Mouse (Mus musculus) liver (tissue): ENCODE measurements around the gene Lysmd1.
A peak's percentile ranks its signal among the peaks of the same experiment; 100 is the strongest.
"Not testable (repeated sequence)": the region's sequence is repeated elsewhere in the genome, so short reads cannot be mapped to it uniquely, and the experiment has no call there.

Experiments
- DNase-seq: peaks from one replicate; pipeline ENCODE4 v3.0.0-alpha.2; 2020; ENCODE audit warnings: mixed read lengths

The Lysmd1 gene

DNA sequence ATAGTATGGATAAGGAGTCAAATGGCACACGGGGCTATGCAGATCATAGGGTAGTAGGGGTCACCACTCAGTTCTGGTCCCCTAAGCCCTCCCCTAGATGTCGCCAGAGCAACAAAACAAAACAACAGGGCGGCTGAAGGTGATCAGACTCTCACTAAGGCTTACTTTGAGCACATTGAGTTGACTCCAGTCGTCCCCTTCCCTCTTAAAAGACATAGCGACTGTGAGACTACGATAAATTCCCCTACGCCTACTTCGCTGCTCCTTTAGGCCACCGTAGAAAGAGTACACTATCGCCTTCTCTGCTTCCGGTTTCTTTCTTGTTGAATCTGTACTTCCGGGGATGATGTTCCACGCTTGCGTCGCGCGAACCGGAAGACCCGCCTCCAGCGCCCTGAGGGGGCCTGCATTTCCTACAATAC lies at the start of gene Lysmd1, which contains the start of gene Scnm1:
Gene Lysmd1 (plus strand): TSS at position 409 of the 422 bp plus-strand sequence.
Gene Scnm1 (minus strand): TSS at position 332 of the 422 bp plus-strand sequence.
- DNase-seq: peak; percentile 90

DNA sequence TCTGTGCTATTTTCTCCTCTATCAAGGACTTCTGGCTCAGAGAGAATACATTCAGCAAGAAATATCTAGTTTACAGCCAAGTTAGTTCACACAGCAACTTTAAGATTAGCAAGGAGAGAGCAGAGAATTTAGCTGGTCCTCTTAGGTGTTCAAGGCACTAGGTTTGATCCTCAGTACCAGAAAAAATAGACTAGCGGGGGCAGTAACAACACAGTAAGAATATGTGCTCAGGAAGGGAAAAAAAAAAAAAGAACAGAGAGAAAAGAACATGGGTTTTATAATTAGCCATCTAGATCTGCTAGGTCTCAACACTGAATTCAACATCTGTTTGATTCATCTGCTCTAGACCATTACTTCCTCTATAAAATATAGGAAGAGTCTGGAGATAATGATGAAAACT lies 45.8 kb upstream of the Lysmd1 start:
- no peak for DNase-seq

DNA sequence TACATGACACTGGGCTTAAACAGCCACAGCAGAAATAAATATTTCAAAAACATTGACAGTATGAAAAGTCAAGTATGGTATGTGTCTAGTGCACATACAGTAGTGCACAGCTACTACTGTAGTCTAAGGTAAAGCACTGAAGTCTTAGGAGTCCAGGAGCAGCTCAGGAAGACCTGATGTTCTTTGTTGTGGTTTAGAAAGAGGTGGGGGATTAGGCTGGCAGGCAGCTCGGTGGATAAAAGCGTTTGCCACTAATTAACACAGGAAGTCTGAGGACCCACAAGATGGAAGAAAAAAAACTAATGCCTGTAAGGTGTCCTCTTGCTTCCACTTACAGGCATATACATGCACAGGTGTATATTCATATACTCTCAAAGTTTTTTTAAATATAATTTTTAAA lies 33.0 kb upstream of the Lysmd1 start:
- no peak for DNase-seq

GRCm38 (mm10) chr3:95105121-95105520 lies 28.8 kb upstream of the Lysmd1 start:
- DNase-seq: no peak

DNA sequence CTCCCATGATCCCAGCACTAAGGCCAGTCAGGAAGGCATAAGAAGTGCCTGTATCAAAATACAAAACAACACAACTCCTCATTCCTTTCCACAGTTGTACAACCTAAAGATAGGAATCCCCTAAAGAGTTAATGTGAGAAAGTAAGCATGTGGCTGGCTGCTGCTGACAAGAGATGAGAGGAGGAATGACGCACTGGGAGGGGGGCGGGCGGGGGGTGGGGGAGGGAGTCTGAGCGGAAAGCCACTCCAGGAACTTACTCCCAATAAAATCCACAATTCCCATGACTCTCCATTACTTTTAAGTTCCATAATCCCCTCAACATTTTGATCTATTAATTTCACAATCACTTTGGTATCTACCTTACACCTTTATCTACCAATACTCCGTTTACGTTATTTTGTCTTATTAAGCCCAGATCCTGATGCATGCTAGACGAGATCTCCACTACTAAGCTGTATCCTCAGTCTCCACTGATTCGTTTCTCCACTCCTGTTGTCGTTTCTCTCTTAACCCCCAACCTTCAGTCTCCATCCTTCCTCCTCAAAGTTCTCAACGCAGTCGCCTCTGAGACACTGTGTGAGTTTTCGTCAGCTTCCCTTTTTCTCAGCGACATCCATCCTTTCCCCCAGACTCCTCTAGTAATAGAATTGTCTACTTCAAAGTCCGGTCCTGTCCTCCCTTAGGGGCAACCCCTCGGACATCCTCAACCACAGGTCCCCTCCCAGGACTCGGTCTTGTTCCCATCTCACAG lies 28.1 kb upstream of the Lysmd1 start:
- peak; percentile 49 for DNase-seq

- peak; percentile 98 for DNase-seq
Observed at GRCm38 (mm10) chr3:95106338-95107117, 27.4 kb upstream of the Lysmd1 start, which contains the start of gene Pip5k1a. Pip5k1a (minus strand) TSS chr3:95106930.

DNA sequence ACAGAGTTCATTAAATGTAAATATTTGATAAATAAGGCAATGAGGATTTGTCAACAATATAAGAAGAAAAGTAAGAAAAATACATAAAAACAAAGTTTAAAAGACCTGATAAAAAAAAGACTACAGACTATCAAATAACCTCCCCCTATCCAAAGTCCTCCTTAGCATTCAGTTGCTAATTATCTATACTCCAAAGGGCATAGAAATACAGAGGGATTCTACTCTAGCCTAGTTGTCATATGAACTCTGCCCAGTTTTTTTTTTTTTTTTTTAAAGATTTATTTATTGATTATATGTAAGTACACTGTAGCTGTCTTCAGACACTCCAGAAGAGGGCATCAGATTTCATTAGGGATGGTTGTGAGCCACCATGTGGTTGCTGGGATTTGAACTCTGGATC lies 26.6 kb upstream of the Lysmd1 start:
- DNase-seq: not testable (repeated sequence)

DNA sequence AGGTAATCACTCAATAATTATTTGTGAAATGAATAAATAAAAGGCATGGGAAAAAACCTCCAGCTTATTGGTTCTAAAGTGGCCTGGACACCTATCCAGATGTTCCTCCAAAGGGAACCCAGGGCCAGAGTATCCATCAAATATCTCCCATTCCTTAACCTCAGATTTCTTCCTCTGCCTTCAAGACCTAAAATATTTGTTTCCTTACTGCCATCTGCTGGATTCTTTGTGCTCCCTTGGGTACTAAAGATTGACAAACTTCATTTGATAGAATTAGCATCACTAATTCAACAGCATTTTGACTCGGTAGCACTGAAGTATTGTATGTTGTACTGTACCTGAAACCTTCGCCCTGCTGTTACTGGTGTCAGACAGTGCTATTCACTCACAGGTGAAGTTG lies 26.0 kb upstream of the Lysmd1 start:
- DNase-seq: no peak

DNA sequence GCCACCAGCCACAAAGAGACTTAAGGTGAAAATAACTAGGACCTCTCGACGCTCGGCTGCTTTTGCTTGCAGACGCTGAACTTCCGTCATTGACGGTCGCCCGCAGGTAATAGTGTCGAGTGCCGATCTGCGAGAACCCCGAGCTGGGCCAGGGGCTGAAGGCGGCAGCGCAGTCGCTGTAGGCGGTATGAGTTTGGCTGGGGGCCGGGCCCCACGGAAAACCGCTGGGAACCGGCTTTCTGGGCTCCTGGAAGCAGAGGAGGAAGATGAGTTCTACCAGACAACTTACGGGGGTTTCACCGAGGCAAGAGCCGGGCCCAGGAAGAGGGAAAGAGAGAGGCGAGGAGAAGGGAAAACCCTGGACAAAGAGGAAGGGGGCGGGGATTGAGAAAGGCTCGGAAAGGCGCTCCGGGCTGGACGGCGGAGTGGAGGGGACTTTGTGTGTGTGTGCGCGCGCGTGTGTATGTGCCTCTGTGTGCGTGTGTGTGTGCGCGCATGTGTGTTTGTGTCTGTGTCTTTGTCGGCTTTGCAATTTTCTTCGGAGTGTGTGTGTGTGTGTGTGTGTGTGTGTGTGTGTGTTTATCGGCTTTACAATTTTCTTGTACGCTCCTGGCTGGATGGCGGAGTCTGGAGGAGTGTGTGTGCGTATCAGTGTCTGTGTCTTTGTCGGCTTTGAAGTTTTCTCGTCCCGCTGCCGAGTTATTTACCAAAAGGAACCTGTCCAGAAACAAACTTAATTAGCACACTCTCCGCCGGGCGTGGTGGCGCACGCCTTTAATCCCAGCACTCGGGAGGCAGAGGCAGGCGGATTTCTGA lies 22.8 kb upstream of the Lysmd1 start, which contains the start of gene Vps72:
Gene Vps72 (plus strand): TSS at position 112 of the 816 bp plus-strand sequence.
- peak; percentile 88 for DNase-seq

GRCm38 (mm10) chr3:95112760-95113159 lies 21.1 kb upstream of the Lysmd1 start:
- no peak for DNase-seq

DNA sequence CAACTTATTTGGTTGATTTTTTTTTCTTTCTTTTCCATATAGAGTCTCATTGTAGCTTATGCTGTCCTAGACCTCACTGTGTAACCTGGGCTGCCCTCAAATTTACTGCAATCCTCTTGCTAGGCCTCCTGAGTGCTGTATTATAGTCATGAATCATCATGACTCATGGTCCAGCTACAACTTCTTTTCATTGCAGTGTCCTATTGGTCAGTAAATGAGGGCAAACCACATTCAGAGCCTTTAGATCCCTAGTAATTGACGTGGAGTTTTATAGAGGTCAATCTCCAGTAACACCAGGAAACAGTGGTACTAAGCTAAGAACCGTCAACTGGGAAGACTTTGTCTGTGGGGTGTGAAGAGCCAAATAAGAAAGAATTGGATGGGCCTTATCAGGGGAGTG lies 16.1 kb upstream of the Lysmd1 start:
- DNase-seq: no peak

DNA sequence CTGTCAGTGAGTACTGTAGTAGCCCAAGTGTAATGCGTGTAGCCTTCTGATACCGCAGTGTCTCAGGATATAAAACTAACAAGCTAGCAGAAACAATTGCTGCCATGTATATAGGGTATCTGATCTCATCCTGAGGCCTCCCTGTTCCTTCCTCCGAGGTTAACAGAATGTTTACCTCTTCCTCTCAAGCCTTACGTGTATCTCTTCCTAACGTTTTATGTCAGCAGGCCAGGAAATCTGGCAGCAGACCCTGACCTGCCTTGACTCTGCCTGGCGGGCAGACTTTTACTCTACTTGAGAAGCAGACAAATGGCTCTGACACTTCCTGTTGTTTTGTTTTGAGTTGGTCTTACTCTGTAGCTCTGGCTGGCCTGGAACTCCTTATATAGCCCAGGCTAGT lies 12.3 kb upstream of the Lysmd1 start:
- DNase-seq: no peak

- DNase-seq: no peak
Observed at GRCm38 (mm10) chr3:95124246-95124645, 9.6 kb upstream of the Lysmd1 start, which contains the start of gene Tmod4. Tmod4 (plus strand) TSS chr3:95124476.

- no peak for DNase-seq
Observed at GRCm38 (mm10) chr3:95124972-95125371, 8.9 kb upstream of the Lysmd1 start.

GRCm38 (mm10) chr3:95129226-95129651 lies 4.6 kb upstream of the Lysmd1 start:
- DNase-seq: no peak

DNA sequence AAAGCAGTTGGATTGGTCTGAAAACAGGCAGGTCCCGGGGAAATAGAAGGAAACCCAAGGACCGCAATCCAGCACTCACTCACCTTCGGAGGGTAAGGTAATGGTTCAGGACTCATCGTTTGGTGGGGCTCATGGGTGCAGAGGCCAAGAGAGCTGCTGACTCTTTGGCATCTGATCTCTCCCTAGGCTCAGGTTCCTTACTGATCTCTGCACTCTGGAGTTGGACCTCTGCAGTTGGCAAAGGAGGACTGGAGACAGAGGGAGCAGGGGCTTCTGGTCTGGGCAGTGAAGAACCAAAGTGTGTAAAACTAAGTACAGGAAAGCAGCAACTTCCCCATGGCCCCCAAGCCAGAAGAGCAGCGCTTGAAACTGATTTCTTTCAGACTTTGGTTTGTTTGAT lies 3.8 kb upstream of the Lysmd1 start:
- DNase-seq: no peak

GRCm38 (mm10) chr3:95132389-95132788 lies 1.5 kb upstream of the Lysmd1 start:
- not testable (repeated sequence) for DNase-seq

- DNase-seq: no peak
Observed at GRCm38 (mm10) chr3:95133176-95133575, 712 bp upstream of the Lysmd1 start.

DNA sequence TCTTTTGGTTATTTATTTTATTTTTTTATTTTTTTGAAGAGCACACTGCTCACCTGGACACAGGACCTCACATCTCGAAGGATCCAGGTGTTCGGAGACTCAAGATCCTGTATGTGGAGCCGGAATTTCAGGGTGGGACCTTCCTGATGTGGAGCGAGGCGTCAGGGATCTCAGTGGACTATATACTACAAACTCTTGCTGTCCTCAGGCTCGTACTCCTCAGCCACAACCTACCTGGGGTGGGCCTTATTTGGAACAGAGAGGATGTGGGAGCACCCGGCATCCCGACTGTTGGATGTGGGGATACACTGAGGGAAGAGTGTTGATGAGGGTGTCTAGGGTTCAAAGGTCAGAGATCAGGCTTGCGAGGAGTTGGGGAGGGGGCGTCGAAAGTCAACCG lies 245 bp downstream of the Lysmd1 start:
- DNase-seq: not testable (repeated sequence)

DNA sequence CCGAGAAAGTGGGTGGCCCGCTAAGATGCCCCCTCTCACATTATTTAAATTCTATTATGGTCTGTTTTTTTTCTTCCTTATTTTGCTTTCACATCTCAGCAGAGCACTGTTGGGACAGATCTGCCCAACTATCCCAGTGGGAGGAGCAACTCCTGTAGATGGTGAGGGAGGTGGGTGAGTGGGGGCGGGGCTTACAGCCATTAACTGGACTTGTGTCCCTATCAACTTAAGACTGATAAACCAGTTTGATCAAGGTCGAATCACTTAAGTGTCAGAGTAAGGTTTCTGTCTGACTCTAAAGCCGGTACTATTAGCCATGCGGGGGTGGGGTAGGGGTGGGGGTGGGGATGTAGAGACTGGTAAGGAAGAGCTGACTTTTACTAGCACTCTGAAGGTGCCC lies 1.1 kb downstream of the Lysmd1 start:
- DNase-seq: peak; percentile 84

- no peak for DNase-seq
Observed at GRCm38 (mm10) chr3:95135433-95136052, 1.7 kb downstream of the Lysmd1 start.

DNA sequence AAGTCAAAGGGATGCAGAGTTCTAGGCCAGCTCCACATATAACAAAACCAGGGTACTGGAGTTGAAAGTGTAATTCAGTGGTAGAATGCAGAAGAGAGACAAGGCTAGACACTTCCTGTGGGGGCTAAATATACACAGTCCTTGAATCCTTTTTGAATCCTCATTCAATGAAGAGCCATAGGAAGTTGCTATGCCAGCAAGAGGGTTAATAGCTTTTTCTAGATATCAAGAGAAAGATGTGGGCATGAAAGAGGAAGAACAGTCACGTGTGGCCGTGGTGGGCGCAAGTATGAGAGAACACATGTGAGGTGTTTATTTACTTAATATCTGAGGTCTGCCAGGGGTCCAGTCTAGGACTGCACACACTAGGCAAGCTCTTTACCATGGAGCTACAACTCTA lies 2.4 kb downstream of the Lysmd1 start:
- no peak for DNase-seq
